Mouse (Mus musculus) neural tube, embryonic 14.5 days (tissue): ENCODE measurements around the gene Ppp1r13b. TPM values are rescaled to one million over a fixed set of nuclear protein-coding genes. Genes with fewer than 3 reads are reported as not detected.

Experiments used
- ATAC-seq: fragments of 200-750 bp; cut with Nextera tagmentation; 2 replicates; pipeline ENCODE4 v1.8.0; 2017; ENCODE audit warnings: low read depth, mild to moderate bottlenecking, moderate TSS enrichment, moderate library complexity
- H3K27ac ChIP-seq: fragments of 300-500 bp; sonication (generic); 2 replicates; pipeline ENCODE4 v1.5.1; 2014; ENCODE audit warnings: low read depth, mild to moderate bottlenecking, control low read depth, low read length, moderate library complexity, mixed read lengths
- H3K27me3 ChIP-seq: fragments of 300-500 bp; sonication (generic); 2 replicates; pipeline ENCODE4 v1.6.1; 2014; ENCODE audit warnings: low read length; ENCODE audit not compliant: control insufficient read depth, insufficient read depth
- H3K36me3 ChIP-seq: fragments of 300-500 bp; sonication (generic); 2 replicates; pipeline ENCODE4 v1.6.1; 2014; ENCODE audit warnings: low read length, mixed read lengths; ENCODE audit not compliant: control insufficient read depth, insufficient read depth
- H3K4me1 ChIP-seq: fragments of 300-500 bp; sonication (generic); 2 replicates; pipeline ENCODE4 v1.6.1; 2014; ENCODE audit warnings: low read length; ENCODE audit not compliant: control insufficient read depth, insufficient read depth
- H3K4me2 ChIP-seq: fragments of 300-500 bp; sonication (generic); 2 replicates; pipeline ENCODE4 v1.6.1; 2014; ENCODE audit warnings: mild to moderate bottlenecking, low read depth, low read length, control low read depth
- H3K4me3 ChIP-seq: fragments of 300-500 bp; sonication (generic); 2 replicates; pipeline ENCODE4 v1.5.1; 2014; ENCODE audit warnings: low read depth, low read length, control low read depth, mixed read lengths
- H3K9ac ChIP-seq: fragments of 300-500 bp; sonication (generic); replicated peaks from 2 replicates; pipeline ENCODE4 v1.6.1; 2014; ENCODE audit warnings: low read depth, mild to moderate bottlenecking, control low read depth, low read length, mixed read lengths
- H3K9me3 ChIP-seq: fragments of 300-500 bp; sonication (generic); 2 replicates; pipeline ENCODE4 v1.6.1; 2016; ENCODE audit warnings: low read length; ENCODE audit not compliant: control insufficient read depth
- WGBS: fragments of 180-500 bp; shearing (Covaris S2); extraction: QIAGEN DNeasy Blood & Tissue Kit; methylation state at CpG from one replicate; pipeline ENCODE4 v1.1.7; 2014; 5-methylcytosine and 5-hydroxymethylcytosine counted together
- polyA plus RNA-seq: library from polyadenylated mRNA; unstranded; fragments of >200 nt; fragmentation: Nextera tagmentation; extraction: Ambion mirVana; gene quantifications from 2 replicates; pipeline ENCODE4 v1.2.1, GENCODE M21; 2014

Gene Ppp1r13b
- polyA plus RNA-seq, 1 experiment from 2014 or later = 40.1 TPM

DNA sequence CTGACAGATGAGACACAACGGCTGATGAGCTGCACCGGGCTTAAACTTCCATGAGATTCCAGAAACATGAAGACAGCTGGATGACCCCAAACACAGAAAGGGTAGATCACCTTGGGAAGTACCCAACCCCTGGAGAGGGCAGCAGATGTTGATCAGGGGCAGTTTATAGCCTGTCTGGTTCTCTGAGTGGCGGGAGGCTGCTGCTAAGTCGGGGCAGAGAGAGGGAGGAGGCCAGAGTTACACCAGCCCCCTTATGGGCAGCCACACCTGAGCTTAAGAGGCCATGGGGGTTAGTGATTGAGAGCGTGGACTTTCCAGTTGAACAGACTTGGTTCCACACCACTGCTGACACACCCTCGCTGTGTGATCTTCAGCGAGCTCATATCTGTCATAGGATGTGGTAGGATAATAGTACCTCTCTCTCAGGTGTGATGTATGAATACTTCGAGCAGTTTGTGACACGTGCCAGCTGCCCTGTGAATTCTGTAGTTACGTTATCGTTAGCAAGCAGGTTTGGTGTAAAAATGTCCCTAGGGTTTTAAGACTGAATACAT, 1.2 kb upstream of the Ppp1r13b start:
- Histone ChIP-seq H3K4me3 (peak overlapping the region; percentile 65; the same call in 1 of the 2 replicates), H3K27ac (no peak overlapping the region), H3K4me2 (peak overlapping the region; percentile 83; the same call in 1 of the 2 replicates), H3K4me1 (peaks cover 5% of the 10 kb centered on the region; the same call in 1 of the 2 replicates), H3K9ac (no peak overlapping the region; the same call in 1 of the 2 replicates), H3K9me3 (no peaks in the 10 kb centered on the region), H3K36me3 (no peaks in the 10 kb centered on the region), H3K27me3 (peaks cover 3% of the 10 kb centered on the region)
- ATAC-seq = no peak
- whole genome bisulfite sequencing = 70% methylated on average over 11 of the region's 11 CpGs

DNA sequence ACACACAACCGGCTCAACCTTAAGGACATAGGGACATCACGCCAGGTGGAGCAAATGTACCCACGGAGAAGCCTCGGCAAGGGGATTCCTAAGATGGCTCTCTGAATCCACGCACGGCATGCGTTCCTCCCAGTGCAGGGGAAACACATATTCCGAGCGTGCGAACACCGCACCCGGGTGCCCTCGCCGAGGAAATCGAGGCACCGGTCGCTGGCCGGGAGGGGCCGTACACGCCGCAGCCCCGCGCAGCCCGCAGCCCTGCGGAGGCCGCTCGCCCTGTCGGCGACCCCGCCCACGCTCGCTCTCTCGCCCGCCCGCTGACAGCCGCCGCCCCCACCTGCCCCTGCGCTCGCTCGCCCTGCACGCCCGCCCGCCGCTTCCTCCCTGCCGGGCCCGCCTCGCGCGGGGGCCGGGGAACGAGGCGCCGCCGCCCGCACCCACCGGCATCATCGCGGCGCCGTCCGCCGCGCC, 454 bp downstream of the Ppp1r13b start:
- H3K36me3 ChIP-seq = no peaks in the 10 kb centered on the region
- peak overlapping the region; percentile 90 for H3K9ac ChIP-seq
- ATAC-seq = peak; percentile 74
- peak overlapping the region; percentile 89 for H3K27ac ChIP-seq
- peaks cover 3% of the 10 kb centered on the region for H3K27me3 ChIP-seq
- peak overlapping the region; percentile 65 for H3K4me3 ChIP-seq
- H3K9me3 ChIP-seq = no peaks in the 10 kb centered on the region
- under 1% methylated on average over 35 of the region's 63 CpGs for WGBS
- H3K4me2 ChIP-seq = peak overlapping the region; percentile 83
- H3K4me1 ChIP-seq = peaks cover 5% of the 10 kb centered on the region; the same call in 1 of the 2 replicates

- H3K9ac ChIP-seq = peak overlapping the region; percentile 90
- H3K27me3 ChIP-seq = peaks cover 3% of the 10 kb centered on the region
- WGBS = 59% methylated on average over 5 of the region's 5 CpGs
- H3K4me1 ChIP-seq = peaks cover 5% of the 10 kb centered on the region; the same call in 1 of the 2 replicates
- H3K36me3 ChIP-seq = no peaks in the 10 kb centered on the region
- peak overlapping the region; percentile 65 for H3K4me3 ChIP-seq
- peak overlapping the region; percentile 83 for H3K4me2 ChIP-seq
- H3K27ac ChIP-seq = no peak overlapping the region
- no peak for ATAC-seq
- no peaks in the 10 kb centered on the region for H3K9me3 ChIP-seq
These were observed 1.5 kb downstream of the Ppp1r13b start for GRCm38 (mm10) chr12:111906309-111906875.

DNA sequence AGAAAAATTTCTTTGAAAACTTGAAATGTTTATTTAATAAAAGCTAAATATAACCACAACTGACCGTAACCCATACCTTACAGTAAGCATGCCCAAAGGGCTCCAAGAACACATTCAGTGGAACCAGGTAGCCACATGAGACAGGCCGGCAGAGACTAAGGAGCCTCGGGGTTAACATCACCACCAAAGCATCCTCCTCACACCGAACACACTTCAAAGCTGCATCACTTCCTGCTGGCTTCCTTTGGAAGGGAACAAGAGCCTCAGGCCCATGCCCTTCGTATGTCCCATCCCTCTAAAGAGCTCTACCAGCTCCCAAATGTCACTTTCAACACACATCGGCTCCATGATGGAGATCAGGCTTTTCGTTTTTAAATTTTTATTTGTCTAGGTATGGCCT, 5.4 kb downstream of the Ppp1r13b start:
- Histone ChIP-seq H3K9ac (no peak overlapping the region), H3K4me3 (no peak overlapping the region), H3K9me3 (no peaks in the 10 kb centered on the region), H3K36me3 (no peaks in the 10 kb centered on the region), H3K4me2 (no peak overlapping the region), H3K4me1 (peaks cover 5% of the 10 kb centered on the region; the same call in 1 of the 2 replicates), H3K27me3 (peaks cover 3% of the 10 kb centered on the region), H3K27ac (no peak overlapping the region)
- 85% methylated on average over 7 of the region's 7 CpGs for WGBS
- ATAC-seq = no peak

DNA sequence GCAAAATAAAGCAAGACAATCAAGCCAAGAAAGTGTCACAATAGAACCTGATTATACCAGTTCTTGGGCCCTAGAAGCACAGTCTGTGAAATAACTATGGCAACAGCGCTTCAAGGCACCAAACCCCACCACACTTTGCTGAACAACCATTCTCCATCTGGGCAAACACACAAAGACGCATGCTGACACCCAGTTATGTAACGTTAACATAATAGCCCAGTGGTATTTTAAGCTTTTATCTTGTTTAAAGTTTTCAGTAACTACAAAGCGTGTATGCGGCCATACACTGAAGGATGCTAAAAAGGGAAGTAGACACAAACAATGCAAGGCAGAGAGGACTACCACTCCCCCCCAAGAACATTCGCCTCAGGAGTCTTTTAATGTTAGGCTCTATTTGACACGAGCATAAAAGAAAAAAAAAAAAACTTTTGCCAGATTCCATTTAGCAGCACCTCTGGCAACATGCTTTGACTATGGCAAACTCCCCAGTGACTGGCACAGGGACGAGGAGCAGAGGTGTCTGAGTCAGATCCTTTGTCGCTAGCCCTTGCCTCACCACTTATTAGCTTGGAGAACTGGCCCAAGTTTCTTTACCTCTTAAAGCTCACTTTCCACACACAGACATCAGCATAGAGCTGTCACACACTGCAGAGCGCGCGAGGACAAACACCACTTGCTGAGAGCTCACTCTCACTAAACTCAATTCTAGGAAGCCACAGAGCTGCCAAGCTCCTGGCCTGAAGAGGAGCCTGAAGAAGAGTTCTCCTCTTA, 6.6 kb downstream of the Ppp1r13b start:
- H3K27ac ChIP-seq = no peak overlapping the region
- no peak for ATAC-seq
- H3K4me3 ChIP-seq = no peak overlapping the region
- 71% methylated on average over 12 of the region's 12 CpGs for WGBS
- no peaks in the 10 kb centered on the region for H3K4me1 ChIP-seq
- no peaks in the 10 kb centered on the region for H3K36me3 ChIP-seq
- H3K9me3 ChIP-seq = no peaks in the 10 kb centered on the region
- peaks cover 3% of the 10 kb centered on the region for H3K27me3 ChIP-seq
- no peak overlapping the region for H3K4me2 ChIP-seq
- H3K9ac ChIP-seq = no peak overlapping the region

- ATAC-seq = no peak
- H3K9ac ChIP-seq = no peak overlapping the region
- WGBS = 86% methylated on average over 5 of the region's 5 CpGs
These were observed 8.3 kb downstream of the Ppp1r13b start for GRCm38 (mm10) chr12:111899646-111900045.

GRCm38 (mm10) chr12:111898686-111899085, 9.2 kb downstream of the Ppp1r13b start:
- WGBS = 81% methylated on average over 9 of the region's 9 CpGs
- H3K4me3 ChIP-seq = no peak overlapping the region
- no peak for ATAC-seq
- no peak overlapping the region for H3K4me2 ChIP-seq
- H3K4me1 ChIP-seq = no peaks in the 10 kb centered on the region
- no peaks in the 10 kb centered on the region for H3K36me3 ChIP-seq
- no peaks in the 10 kb centered on the region for H3K9me3 ChIP-seq
- no peaks in the 10 kb centered on the region for H3K27me3 ChIP-seq
- H3K27ac ChIP-seq = no peak overlapping the region
- no peak overlapping the region for H3K9ac ChIP-seq

More at GRCm38 (mm10) chr12:111899646-111900045, 8.3 kb downstream of the Ppp1r13b start:
- Histone ChIP-seq H3K27me3 (no peaks in the 10 kb centered on the region), H3K4me3 (no peak overlapping the region), H3K4me2 (no peak overlapping the region), H3K4me1 (no peaks in the 10 kb centered on the region), H3K9me3 (no peaks in the 10 kb centered on the region), H3K36me3 (no peaks in the 10 kb centered on the region), H3K27ac (no peak overlapping the region)

DNA sequence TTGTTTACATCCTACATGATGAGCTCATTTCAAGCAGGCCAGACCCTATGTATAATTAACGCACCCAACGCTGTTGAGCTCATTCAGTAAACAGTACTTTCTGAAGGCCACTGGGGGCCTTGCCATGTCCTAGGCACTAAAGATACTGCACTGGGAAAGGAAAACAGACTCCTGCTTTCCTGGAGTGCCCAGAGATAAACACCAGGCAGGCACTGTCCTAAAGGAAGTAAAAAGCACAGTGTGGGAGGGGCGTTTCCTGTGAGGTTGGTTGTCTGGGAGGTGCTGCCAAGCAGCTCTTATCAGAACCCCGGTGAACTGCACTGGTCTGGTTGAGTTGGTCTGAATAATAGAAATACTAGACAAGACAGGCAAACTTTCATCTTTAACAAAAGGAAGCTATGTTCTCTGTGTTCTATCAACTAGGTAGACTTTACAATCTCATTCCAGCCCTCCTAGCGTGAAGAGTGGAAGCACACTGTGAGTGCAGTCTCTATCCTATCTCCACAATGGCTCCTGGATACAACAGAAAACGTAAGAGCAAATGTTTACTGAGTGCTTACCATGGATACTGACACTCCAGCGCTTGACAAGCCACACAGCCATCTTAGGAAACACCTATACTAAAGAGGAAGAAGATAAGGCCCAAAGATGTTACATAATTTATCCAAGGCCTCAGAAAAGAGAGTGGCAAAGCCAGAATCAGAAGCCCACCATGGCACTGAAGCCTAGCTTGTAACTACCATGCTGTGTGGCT, 10.8 kb downstream of the Ppp1r13b start:
- H3K4me3 ChIP-seq = no peak overlapping the region
- 70% methylated on average over 7 of the region's 7 CpGs for WGBS
- no peaks in the 10 kb centered on the region for H3K27me3 ChIP-seq
- no peak overlapping the region for H3K4me2 ChIP-seq
- H3K9me3 ChIP-seq = no peaks in the 10 kb centered on the region
- H3K27ac ChIP-seq = no peak overlapping the region
- H3K36me3 ChIP-seq = no peaks in the 10 kb centered on the region
- ATAC-seq = no peak
- H3K4me1 ChIP-seq = no peaks in the 10 kb centered on the region
- H3K9ac ChIP-seq = no peak overlapping the region
